Mouse (Mus musculus) liver, embryonic 14.5 days (tissue): Measurements from ENCODE around the gene Prnp. TPM values are rescaled to one million over a fixed set of nuclear protein-coding genes. Genes with fewer than 3 reads are reported as not detected.

Experiments
- ATAC-seq: fragments of 200-750 bp; cut with Nextera tagmentation; 2 replicates; pipeline ENCODE4 v1.8.0; 2017; ENCODE audit warnings: moderate number of reproducible peaks, mild to moderate bottlenecking, moderate library complexity; ENCODE audit not compliant: insufficient read depth
- DNase-seq, 3 experiments: peaks; one replicate each; pipeline ENCODE4 v3.0.0-alpha.2; 2012 to 2013; ENCODE audit warnings: low read depth in 3 of 3, low spot score in 3 of 3
- H3K27ac ChIP-seq: fragments of 300-500 bp; sonication (generic); 2 replicates; pipeline ENCODE4 v1.5.1; 2014; ENCODE audit warnings: moderate library complexity, mild to moderate bottlenecking, control low read depth, inconsistent platforms
- H3K27me3 ChIP-seq: fragments of 300-500 bp; sonication (generic); 2 replicates; pipeline ENCODE4 v1.6.1; 2014; ENCODE audit warnings: mild to moderate bottlenecking, low read length, moderate library complexity; ENCODE audit not compliant: control insufficient read depth, insufficient read depth
- H3K36me3 ChIP-seq: fragments of 300-500 bp; sonication (generic); replicated peaks from 2 replicates; pipeline ENCODE4 v1.6.1; 2014; ENCODE audit warnings: low read depth; ENCODE audit not compliant: control insufficient read depth, insufficient read depth
- H3K4me1 ChIP-seq, 2 experiments: fragments of 200-500 bp in 1 of 2; fragments of 300-500 bp in 1 of 2; sonication (generic) in 1 of 2; replicated peaks; 2 replicates each; pipeline ENCODE4 v1.6.1; 2012 to 2014; ENCODE audit warnings: antibody characterized with exemption in 1 of 2, inconsistent platforms in 1 of 2, low read length in 1 of 2; ENCODE audit not compliant: control insufficient read depth in 2 of 2, insufficient read depth in 2 of 2
- H3K4me2 ChIP-seq: fragments of 300-500 bp; sonication (generic); 2 replicates; pipeline ENCODE4 v1.6.1; 2014; ENCODE audit warnings: low read depth, mild to moderate bottlenecking, control low read depth, moderate library complexity
- H3K4me3 ChIP-seq, 2 experiments: fragments of 200-500 bp in 1 of 2; fragments of 300-500 bp in 1 of 2; sonication (generic) in 1 of 2; 2 replicates each; pipeline ENCODE4 v1.5.1; 2012 to 2014; ENCODE audit warnings: low read depth in 2 of 2, low read length in 2 of 2, mild to moderate bottlenecking in 2 of 2, control low read depth in 1 of 2, inconsistent platforms in 1 of 2, moderate library complexity in 1 of 2; ENCODE audit not compliant: insufficient read depth in 1 of 2
- H3K9ac ChIP-seq: fragments of 300-500 bp; sonication (generic); replicated peaks from 2 replicates; pipeline ENCODE4 v1.6.1; 2014; ENCODE audit warnings: mild to moderate bottlenecking, control low read depth, moderate library complexity
- H3K9me3 ChIP-seq: fragments of 300-500 bp; sonication (generic); 2 replicates; pipeline ENCODE4 v1.6.1; 2016; ENCODE audit warnings: low read length, mixed read lengths; ENCODE audit not compliant: control insufficient read depth
- CTCF ChIP-seq: IDR thresholded peaks from 2 replicates; pipeline ENCODE4 v1.5.1; 2016; ENCODE audit warnings: antibody characterized with exemption, low read depth, control low read depth
- EP300 ChIP-seq: IDR thresholded peaks from 2 replicates; pipeline ENCODE4 v1.6.1; 2016; ENCODE audit warnings: antibody characterized with exemption, low read depth
- WGBS: fragments of 180-500 bp; shearing (Covaris S2); extraction: QIAGEN DNeasy Blood & Tissue Kit; methylation state at CpG from one replicate; pipeline ENCODE4 v1.1.7; 2014; ENCODE audit not compliant: insufficient replicate concordance; 5-methylcytosine and 5-hydroxymethylcytosine counted together
- polyA plus RNA-seq, 2 experiments: library from polyadenylated mRNA; depleted of rRNA in 1 of 2; stranded (reverse) in 1 of 2; unstranded in 1 of 2; fragments of >200 nt; fragmentation: Nextera tagmentation in 1 of 2; extraction: Ambion mirVana in 1 of 2; gene quantifications; 2 replicates each; pipeline versions ENCODE4 v1.2.1 to v1.2.3; 2012 to 2014

The Prnp gene
- polyA plus RNA-seq, 2 experiments: 15.6 to 20.3 TPM

- ATAC-seq: no peak
Measured at GRCm38 (mm10) chr2:131883136-131883535, 26.6 kb upstream of the Prnp start.

GRCm38 (mm10) chr2:131886503-131887160 is 23.1 kb upstream of the Prnp start:
- H3K9me3 ChIP-seq: no peaks in the 10 kb centered on the region
- peaks cover 0 to under 1% of the 10 kb centered on the region in 2 experiments; a peak in 2 of 4 replicates for H3K4me1 ChIP-seq
- no peak overlapping the region for H3K9ac ChIP-seq
- 49% methylated on average over 6 of the region's 6 CpGs for WGBS
- no peak for ATAC-seq
- no peak overlapping the region for H3K27ac ChIP-seq
- no peaks in the 10 kb centered on the region for H3K36me3 ChIP-seq
- no peak overlapping the region for H3K4me2 ChIP-seq
- TF ChIP-seq EP300 (no peak), CTCF (no peak)
- H3K27me3 ChIP-seq: no peaks in the 10 kb centered on the region; the same call in 1 of the 2 replicates
- H3K4me3 ChIP-seq: no peak overlapping the region
- DNase-seq: no peak

More at GRCm38 (mm10) chr2:131883136-131883535, 26.6 kb upstream of the Prnp start:
- Histone ChIP-seq H3K4me3 (no peak overlapping the region), H3K9me3 (no peaks in the 10 kb centered on the region), H3K4me2 (no peak overlapping the region), H3K27ac (no peak overlapping the region), H3K36me3 (no peaks in the 10 kb centered on the region), H3K27me3 (no peaks in the 10 kb centered on the region; the same call in 1 of the 2 replicates), H3K9ac (no peak overlapping the region), H3K4me1 (no peaks in the 10 kb centered on the region)
- no peak for DNase-seq
- WGBS: 22% methylated on average over 2 of the region's 2 CpGs
- TF ChIP-seq CTCF (no peak), EP300 (no peak)

- no peaks in the 10 kb centered on the region for H3K27me3 ChIP-seq
- H3K4me1 ChIP-seq: peaks cover 0 to 5% of the 10 kb centered on the region in 2 experiments; a peak in 3 of 4 replicates
- ATAC-seq (no peak), DNase-seq (no peak)
- H3K27ac ChIP-seq: no peak overlapping the region
- no peak overlapping the region for H3K4me2 ChIP-seq
- no peak overlapping the region for H3K9ac ChIP-seq
- TF ChIP-seq EP300: no peak
- no peak for TF ChIP-seq CTCF
- no peak overlapping the region for H3K4me3 ChIP-seq
- no peaks in the 10 kb centered on the region for H3K36me3 ChIP-seq
- no peaks in the 10 kb centered on the region for H3K9me3 ChIP-seq
- 9% methylated on average over 7 of the region's 7 CpGs for WGBS
Measured at GRCm38 (mm10) chr2:131888233-131888632, 21.5 kb upstream of the Prnp start.

GRCm38 (mm10) chr2:131892534-131892933 is 17.2 kb upstream of the Prnp start:
- Histone ChIP-seq H3K4me2 (no peak overlapping the region), H3K4me1 (peaks cover 0 to 5% of the 10 kb centered on the region in 2 experiments; a peak in 3 of 4 replicates), H3K9ac (no peak overlapping the region), H3K27ac (no peak overlapping the region), H3K9me3 (no peaks in the 10 kb centered on the region), H3K4me3 (no peak overlapping the region), H3K27me3 (no peaks in the 10 kb centered on the region), H3K36me3 (no peaks in the 10 kb centered on the region)
- ATAC-seq (no peak), DNase-seq (no peak)
- 37% methylated on average over 5 of the region's 5 CpGs for WGBS
- TF ChIP-seq EP300 (no peak), CTCF (no peak)

GRCm38 (mm10) chr2:131895106-131895505 is 14.6 kb upstream of the Prnp start:
- Histone ChIP-seq H3K4me2 (no peak overlapping the region), H3K9ac (no peak overlapping the region), H3K4me3 (no peak overlapping the region), H3K27ac (no peak overlapping the region), H3K27me3 (no peaks in the 10 kb centered on the region), H3K36me3 (no peaks in the 10 kb centered on the region), H3K4me1 (peaks cover 0 to 5% of the 10 kb centered on the region in 2 experiments; a peak in 2 of 4 replicates), H3K9me3 (no peaks in the 10 kb centered on the region)
- TF ChIP-seq EP300: no peak
- TF ChIP-seq CTCF: no peak
- no peak for ATAC-seq
- DNase-seq: no peak
- WGBS: 46% methylated on average over 2 of the region's 2 CpGs
